Mouse (Mus musculus) liver, adult 2 months (tissue): ENCODE results near the gene Mfsd2b.

Source experiments
- CTCF ChIP-seq: fragments of 200-500 bp; IDR thresholded peaks from 2 replicates; pipeline ENCODE4 v1.5.1; 2011; ENCODE audit warnings: low read depth, low read length, control low read depth
- POLR2A ChIP-seq: fragments of 200-500 bp; IDR thresholded peaks from 2 replicates; pipeline ENCODE4 v1.6.1; 2011; ENCODE audit warnings: low read length, control low read depth; ENCODE audit not compliant: insufficient read depth; ENCODE audit errors: extremely low read depth

DNA sequence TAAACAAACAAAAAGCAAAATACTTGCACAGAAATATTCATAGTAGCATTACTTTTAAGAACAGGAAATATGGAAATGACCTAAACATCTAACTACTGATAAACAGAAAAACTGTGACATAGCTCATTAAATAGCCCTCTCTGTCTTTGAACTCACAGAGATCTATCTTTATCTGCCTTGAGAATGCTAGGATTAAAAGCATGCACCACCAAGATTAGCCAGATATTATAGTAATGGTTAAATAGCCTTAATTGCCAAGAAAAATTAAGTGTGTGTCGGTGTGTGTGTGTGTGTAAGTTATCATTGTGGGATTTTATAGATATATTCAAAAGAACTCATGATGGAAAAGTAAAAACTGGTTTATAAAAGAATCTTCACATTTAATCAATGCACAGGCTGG, 15.7 kb upstream of the Mfsd2b start:
- TF ChIP-seq CTCF (no peak), POLR2A (no peak)
